Mouse (Mus musculus) CH12.LX (cell line): ENCODE data around the gene 1700057G04Rik. TPM values are rescaled to one million over a fixed set of nuclear protein-coding genes. Genes with fewer than 3 reads are reported as not detected.

Source experiments
- DNase-seq: peaks from one replicate; pipeline ENCODE4 v3.0.0-alpha.2; 2013; ENCODE audit errors: extremely low read depth
- H3K27ac ChIP-seq: 2 replicates; pipeline ENCODE4 v1.5.1; 2012; ENCODE audit warnings: low read depth, mild to moderate bottlenecking, control low read depth, moderate library complexity; ENCODE audit not compliant: insufficient read depth
- H3K27me3 ChIP-seq: replicated peaks from 2 replicates; pipeline ENCODE3; 2012; ENCODE audit warnings: inconsistent platforms
- H3K36me3 ChIP-seq, 2 experiments: replicated peaks in 1 of 2; 2 replicates each; pipeline versions ENCODE3 to v1.6.1; 2012; ENCODE audit warnings: inconsistent platforms in 1 of 2, low read length in 1 of 2, mild to moderate bottlenecking in 1 of 2, mixed read lengths in 1 of 2, moderate library complexity in 1 of 2; ENCODE audit not compliant: control insufficient read depth in 1 of 2, insufficient read depth in 1 of 2
- H3K4me1 ChIP-seq, 2 experiments: 2 replicates each; pipeline ENCODE4 v1.6.1; 2012; ENCODE audit warnings: inconsistent platforms in 1 of 2, moderate library complexity in 1 of 2; ENCODE audit not compliant: insufficient read depth in 2 of 2, control insufficient read depth in 1 of 2
- H3K4me2 ChIP-seq: 2 replicates; pipeline ENCODE4 v1.6.1; 2012; ENCODE audit warnings: low read depth, mild to moderate bottlenecking, control low read depth; ENCODE audit not compliant: poor library complexity, insufficient read depth, severe bottlenecking
- H3K4me3 ChIP-seq, 3 experiments: fragments of 150-350 bp in 1 of 3; sonication (generic) in 1 of 3; replicated peaks in 1 of 3; 2 replicates each; pipeline versions ENCODE3 to v1.5.1; 2011 to 2012; ENCODE audit warnings: low read depth in 2 of 3, low read length in 2 of 3, mild to moderate bottlenecking in 2 of 3, moderate library complexity in 2 of 3, control low read depth in 1 of 3, improper control_type of control experiment in 1 of 3, inconsistent platforms in 1 of 3, mixed read lengths in 1 of 3; ENCODE audit not compliant: poor library complexity in 1 of 3
- H3K79me2 ChIP-seq: replicated peaks from 2 replicates; pipeline ENCODE4 v1.6.1; 2012; ENCODE audit warnings: mild to moderate bottlenecking, moderate library complexity; ENCODE audit not compliant: control insufficient read depth, poor library complexity, insufficient read depth, severe bottlenecking; ENCODE audit errors: extremely low read depth
- H3K9ac ChIP-seq: 2 replicates; pipeline ENCODE4 v1.6.1; 2012; ENCODE audit warnings: low read depth, mild to moderate bottlenecking, control low read depth, moderate library complexity; ENCODE audit not compliant: insufficient read depth
- H3K9me3 ChIP-seq: replicated peaks from 2 replicates; pipeline ENCODE3; 2012; ENCODE audit warnings: low read length, inconsistent platforms, mixed read lengths
- CTCF ChIP-seq, 2 experiments: IDR thresholded peaks in 1 of 2; conservative IDR thresholded peaks in 1 of 2; 2 replicates each; pipeline ENCODE4 v1.5.1; 2011 to 2012; ENCODE audit warnings: low read depth in 2 of 2, low read length in 2 of 2, improper control_type of control experiment in 1 of 2, inconsistent platforms in 1 of 2, mild to moderate bottlenecking in 1 of 2, moderate library complexity in 1 of 2
- E2F4 ChIP-seq: IDR thresholded peaks from 2 replicates; pipeline ENCODE4 v1.6.1; 2011; ENCODE audit warnings: low read depth, low read length, improper control_type of control experiment; ENCODE audit not compliant: insufficient replicate concordance
- EP300 ChIP-seq: IDR thresholded peaks from 2 replicates; pipeline ENCODE4 v1.6.1; 2011; ENCODE audit warnings: low read length, improper control_type of control experiment
- GABPA ChIP-seq: IDR thresholded peaks from 2 replicates; pipeline ENCODE4 v1.6.1; 2012; ENCODE audit warnings: low read depth, low read length, improper control_type of control experiment, inconsistent platforms; ENCODE audit not compliant: insufficient replicate concordance
- IRF4 ChIP-seq: IDR thresholded peaks from 2 replicates; pipeline ENCODE4 v1.6.1; 2014; ENCODE audit warnings: low read depth, mild to moderate bottlenecking, inconsistent platforms, low read length, improper control_type of control experiment
- JUN ChIP-seq: IDR thresholded peaks from 2 replicates; pipeline ENCODE4 v1.6.1; 2011; ENCODE audit warnings: low read depth, mild to moderate bottlenecking, low read length, improper control_type of control experiment, moderate library complexity; ENCODE audit not compliant: insufficient read depth
- KAT2A ChIP-seq: IDR thresholded peaks from 2 replicates; pipeline ENCODE4 v1.6.1; 2012; ENCODE audit warnings: low read length, improper control_type of control experiment, inconsistent platforms; ENCODE audit not compliant: insufficient replicate concordance
- MAZ ChIP-seq: IDR thresholded peaks from 2 replicates; pipeline ENCODE4 v1.6.1; 2012; ENCODE audit warnings: low read depth, mild to moderate bottlenecking, inconsistent platforms, low read length, improper control_type of control experiment, moderate library complexity
- MEF2A ChIP-seq: IDR thresholded peaks from 2 replicates; pipeline ENCODE4 v1.6.1; 2014; ENCODE audit warnings: low read depth, mild to moderate bottlenecking, inconsistent platforms, low read length, improper control_type of control experiment, borderline replicate concordance
- MXI1 ChIP-seq: IDR thresholded peaks from 2 replicates; pipeline ENCODE4 v1.6.1; 2011; ENCODE audit warnings: mild to moderate bottlenecking, low read depth, low read length, improper control_type of control experiment
- NELFE ChIP-seq: IDR thresholded peaks from 2 replicates; pipeline ENCODE4 v1.6.1; 2011; ENCODE audit warnings: low read depth, low read length, improper control_type of control experiment
- PAX5 ChIP-seq: IDR thresholded peaks from 2 replicates; pipeline ENCODE4 v1.6.1; 2012; ENCODE audit warnings: low read length, inconsistent platforms, mixed read lengths
- POLR2A ChIP-seq: IDR thresholded peaks from 2 replicates; pipeline ENCODE4 v1.6.1; 2011; ENCODE audit warnings: low read depth, mild to moderate bottlenecking, improper control_type of control experiment, low read length
- POLR2AphosphoS2 ChIP-seq: IDR thresholded peaks from 2 replicates; pipeline ENCODE4 v1.6.1; 2011; ENCODE audit warnings: low read depth, low read length, improper control_type of control experiment
- RCOR1 ChIP-seq: conservative IDR thresholded peaks from 2 replicates; pipeline ENCODE4 v1.6.1; 2012; ENCODE audit warnings: low read depth, mild to moderate bottlenecking, inconsistent platforms, low read length, improper control_type of control experiment
- SIN3A ChIP-seq: IDR thresholded peaks from 2 replicates; pipeline ENCODE4 v1.6.1; 2012; ENCODE audit warnings: low read length, improper control_type of control experiment, inconsistent platforms
- UBTF ChIP-seq: IDR thresholded peaks from 2 replicates; pipeline ENCODE4 v1.6.1; 2012; ENCODE audit warnings: low read depth, mild to moderate bottlenecking, inconsistent platforms, low read length, improper control_type of control experiment, moderate library complexity
- USF1 ChIP-seq: IDR thresholded peaks from 2 replicates; pipeline ENCODE4 v1.6.1; 2014; ENCODE audit warnings: low read depth, mild to moderate bottlenecking, inconsistent platforms, low read length, improper control_type of control experiment
- ZC3H11A ChIP-seq: IDR thresholded peaks from 2 replicates; pipeline ENCODE4 v1.6.1; 2012; ENCODE audit warnings: low read depth, mild to moderate bottlenecking, inconsistent platforms, low read length, improper control_type of control experiment
- ZKSCAN1 ChIP-seq: IDR thresholded peaks from 2 replicates; pipeline ENCODE4 v1.6.1; 2012; ENCODE audit warnings: low read depth, inconsistent platforms, low read length, improper control_type of control experiment, borderline replicate concordance
- ZNF384 ChIP-seq: IDR thresholded peaks from 2 replicates; pipeline ENCODE4 v1.6.1; 2012; ENCODE audit warnings: low read depth, low read length, improper control_type of control experiment, inconsistent platforms
- dilution Hi-C: fragments of 300-500 bp; cut with MboI; formaldehyde crosslinking; loops from 2 replicates; pipeline ENCODE4 v1.14.3; 2020; ENCODE audit warnings: low sequenced_read_pairs; ENCODE audit not compliant: extremely low pct_unique_long_range_greater_than_20kb, extremely low pct_ligation_motif_present
- in situ Hi-C: fragments of 300-500 bp; cut with MboI; formaldehyde crosslinking; loops from 3 replicates; pipeline ENCODE4 v1.14.3; 2019; ENCODE audit warnings: low sequenced_read_pairs, low pct_ligation_motif_present, low pct_unique_long_range_greater_than_20kb, mixed read lengths
- polyA plus RNA-seq: library from polyadenylated mRNA; unstranded; fragments of >175 nt; gene quantifications from 2 replicates; pipeline ENCODE4 v1.2.1, GENCODE M21; 2012; ENCODE audit warnings: low read depth; ENCODE audit not compliant: insufficient read length
- total RNA-seq, 2 experiments: library from RNA; depleted of rRNA; stranded (reverse); fragments of 300-350 nt in 1 of 2; fragments of >200 nt in 1 of 2; gene quantifications; 2 replicates each; pipeline ENCODE4 v1.2.3; 2012 to 2014

1700057G04Rik gene
- total and polyA plus RNA-seq, 3 experiments: not detected

GRCm38 (mm10) chr9:92298288-92298687, 10.9 kb upstream of the 1700057G04Rik start:
- dilution Hi-C loops: no loop called here
- TF ChIP-seq MAZ (no peak), MEF2A (no peak), EP300 (no peak), ZNF384 (no peak), NELFE (no peak), POLR2AphosphoS2 (no peak), IRF4 (no peak), CTCF (conservative IDR thresholded peaks at IDR 0.05 in 1 of 2, IDR thresholded peaks at IDR 0.05 in 1 of 2; ENCODE audit: low read depth in 2 of 2, low read length in 2 of 2) (no peak), MXI1 (no peak), KAT2A (no peak), UBTF (no peak), JUN (no peak), ZC3H11A (no peak), E2F4 (no peak)

GRCm38 (mm10) chr9:92301213-92301612, 8.0 kb upstream of the 1700057G04Rik start:
- Histone ChIP-seq H3K4me3 (no peak overlapping the region), H3K9me3 (no peaks in the 10 kb centered on the region), H3K79me2 (no peaks in the 10 kb centered on the region), H3K27ac (no peak overlapping the region), H3K4me2 (no peak overlapping the region), H3K4me1 (peaks cover 6 to 15% of the 10 kb centered on the region in 2 experiments), H3K9ac (no peak overlapping the region), H3K36me3 (peaks cover 0 to 6% of the 10 kb centered on the region in 2 experiments), H3K27me3 (no peaks in the 10 kb centered on the region)
- dilution Hi-C loops (no loop called here), in situ Hi-C loops (no loop called here)
- TF ChIP-seq ZC3H11A (no peak), GABPA (no peak), E2F4 (no peak), POLR2A (no peak), ZKSCAN1 (no peak), RCOR1 (no peak), PAX5 (no peak), MAZ (no peak), USF1 (no peak), SIN3A (no peak)
- no peak for DNase-seq

More at GRCm38 (mm10) chr9:92298288-92298687, 10.9 kb upstream of the 1700057G04Rik start:
- Histone ChIP-seq H3K36me3 (peaks cover 0 to 22% of the 10 kb centered on the region in 2 experiments), H3K4me1 (no peaks in the 10 kb centered on the region), H3K9me3 (no peaks in the 10 kb centered on the region), H3K27ac (no peak overlapping the region), H3K4me3 (no peak overlapping the region), H3K27me3 (no peaks in the 10 kb centered on the region), H3K4me2 (no peak overlapping the region), H3K9ac (no peak overlapping the region), H3K79me2 (no peaks in the 10 kb centered on the region)
- in situ Hi-C loops: no loop called here
- DNase-seq: no peak
